Mouse (Mus musculus) liver, adult 2 months (tissue): Measurements from ENCODE around the gene Sh3bp5.

Source experiments
- CTCF ChIP-seq: fragments of 200-500 bp; IDR thresholded peaks from 2 replicates; pipeline ENCODE4 v1.5.1; 2011; ENCODE audit warnings: low read depth, low read length, control low read depth
- POLR2A ChIP-seq: fragments of 200-500 bp; IDR thresholded peaks from 2 replicates; pipeline ENCODE4 v1.6.1; 2011; ENCODE audit warnings: low read length, control low read depth; ENCODE audit not compliant: insufficient read depth; ENCODE audit errors: extremely low read depth

- TF ChIP-seq POLR2A = no peak
- TF ChIP-seq CTCF = no peak
Observed at GRCm38 (mm10) chr14:31421509-31422295, 14.2 kb downstream of the Sh3bp5 start.
